Mouse (Mus musculus): ENCODE measurements at regions not wholly inside any gene's neighbourhood (a gene's known extent, or its start where the extent isn't known, plus 50 kb on each side); places are given as distances from the start of the nearest gene placed in this dataset.

- no peak for TF ChIP-seq CTCF (IDR thresholded peaks at IDR 0.05; ENCODE audit: low read depth)
- TF ChIP-seq EP300 (optimal IDR thresholded peaks at IDR 0.05), result no peak
These were observed 69.4 kb downstream of the Thnsl2 start for GRCm38 (mm10) chr6:71074789-71075191.

Measured in stomach, postnatal 0 days (tissue).